Mouse (Mus musculus) right cerebral cortex, postnatal 25 days (tissue): ENCODE measurements around the gene Otud5.
A peak's percentile ranks its signal among the peaks of the same experiment; 100 is the strongest.
"Not testable (repeated sequence)": the region's sequence is repeated elsewhere in the genome, so short reads cannot be mapped to it uniquely, and the experiment has no call there.

Source experiments
- DNase-seq: peaks from one replicate; pipeline ENCODE4 v3.0.0; 2022

Gene Otud5

GRCm38 (mm10) chrX:7883841-7884567, 42.8 kb downstream of the Otud5 start, which contains the start of gene Slc35a2:
Gene Slc35a2, plus strand, starts transcription at chrX:7884028.
- peak; percentile 63 for DNase-seq

DNA sequence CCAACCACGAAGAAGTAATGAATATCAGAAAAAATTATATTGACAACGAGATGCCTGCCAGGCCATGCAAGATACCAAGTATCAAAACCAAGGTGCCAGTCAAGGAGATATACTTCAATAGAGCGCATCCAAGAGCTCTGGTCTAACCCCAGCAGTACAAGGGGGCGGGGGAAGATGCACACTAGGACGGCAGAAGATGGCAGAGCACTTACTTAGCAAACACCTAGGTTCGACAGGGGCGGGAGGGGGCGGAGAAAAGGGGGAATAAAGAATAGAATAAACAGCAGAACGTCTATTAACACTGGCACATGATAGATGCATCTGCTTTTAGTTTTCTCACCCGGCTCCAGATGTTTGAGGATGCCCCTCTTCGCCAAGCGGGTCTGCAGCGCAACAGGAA, 57.0 kb downstream of the Otud5 start:
- no peak for DNase-seq

DNA sequence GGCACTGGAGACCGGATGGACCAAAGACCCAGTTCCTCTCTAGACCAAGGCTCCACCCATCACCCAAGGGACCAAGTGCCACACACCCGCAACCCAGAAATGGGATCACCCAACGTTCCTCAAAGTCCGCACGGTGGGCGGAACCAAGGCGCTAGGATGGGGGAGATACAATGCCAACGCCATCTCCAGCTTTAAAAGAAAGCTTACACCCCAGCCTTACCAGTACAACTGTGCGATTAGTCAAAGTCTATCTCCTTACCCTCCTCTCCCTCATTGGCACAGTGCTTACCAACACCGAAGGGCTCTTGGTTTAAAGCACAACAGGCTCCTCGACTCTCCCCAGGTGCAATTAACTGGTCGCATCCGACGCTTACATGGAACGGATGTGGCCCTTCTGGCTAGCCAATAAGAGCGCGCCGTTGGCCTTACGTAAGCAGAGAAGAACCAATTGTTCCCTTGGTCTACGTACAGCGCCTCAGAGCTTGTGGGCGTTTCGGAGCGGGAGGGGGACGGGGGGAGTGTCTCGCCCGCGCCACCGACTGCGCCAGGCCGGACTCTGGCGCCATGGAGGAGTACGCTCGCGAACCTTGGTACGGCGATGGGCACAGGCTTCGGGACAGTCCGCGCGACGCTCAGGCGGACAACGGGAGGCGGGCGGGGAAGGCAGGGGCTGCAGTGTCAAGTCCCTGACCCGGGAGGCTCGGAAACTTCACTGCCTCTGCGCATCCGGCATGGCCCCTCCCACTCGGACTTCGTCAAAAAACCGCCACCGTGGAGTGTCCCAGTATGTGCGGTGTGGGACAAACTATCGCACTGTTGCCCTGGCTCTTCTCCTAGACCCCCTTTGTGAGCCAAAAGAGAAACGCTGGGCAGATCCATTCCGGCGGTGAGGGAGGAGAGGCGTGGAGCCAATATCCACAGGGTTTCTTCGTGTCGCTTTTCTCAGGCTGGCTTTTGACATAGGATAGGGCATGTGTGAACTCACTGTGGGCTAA, 58.0 kb downstream of the Otud5 start, which contains the start of the genes Pqbp1 and Timm17b:
Gene Pqbp1, minus strand, starts transcription at position 390 of the 995 bp plus-strand sequence.
Gene Timm17b, plus strand, starts transcription at position 478 of the 995 bp plus-strand sequence.
- DNase-seq, result peak; percentile 85

GRCm38 (mm10) chrX:7904441-7904840, 63.3 kb downstream of the Otud5 start:
- no peak for DNase-seq

GRCm38 (mm10) chrX:7907735-7908134, 66.6 kb downstream of the Otud5 start, which contains the start of gene Gm10491:
Gene Gm10491, minus strand, starts transcription at chrX:7907835.
- DNase-seq, result no peak

GRCm38 (mm10) chrX:7909242-7909641, 68.1 kb downstream of the Otud5 start, which contains the start of gene Gm10490:
Gene Gm10490, plus strand, starts transcription at chrX:7909542.
- not testable (repeated sequence) for DNase-seq

DNA sequence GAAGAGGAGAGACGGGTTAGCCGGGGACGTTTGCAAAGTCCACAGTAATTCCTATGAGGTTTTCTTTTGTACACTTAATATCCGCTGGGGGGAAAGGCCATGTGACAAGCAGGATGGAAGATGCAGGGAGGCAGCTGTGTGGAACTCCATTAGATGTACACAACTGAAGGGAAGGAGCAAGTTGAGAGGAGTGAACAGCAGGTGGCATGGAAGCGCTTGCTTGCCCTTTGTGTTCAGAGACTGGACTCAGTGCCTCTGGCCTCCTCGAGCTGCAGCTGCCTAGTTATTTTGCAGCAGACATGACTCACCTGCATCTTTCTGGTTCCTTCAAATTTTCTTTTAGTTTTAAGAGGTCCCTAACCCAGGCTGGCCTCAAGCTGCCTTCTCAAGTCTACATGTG, 69.3 kb downstream of the Otud5 start:
- no peak for DNase-seq

DNA sequence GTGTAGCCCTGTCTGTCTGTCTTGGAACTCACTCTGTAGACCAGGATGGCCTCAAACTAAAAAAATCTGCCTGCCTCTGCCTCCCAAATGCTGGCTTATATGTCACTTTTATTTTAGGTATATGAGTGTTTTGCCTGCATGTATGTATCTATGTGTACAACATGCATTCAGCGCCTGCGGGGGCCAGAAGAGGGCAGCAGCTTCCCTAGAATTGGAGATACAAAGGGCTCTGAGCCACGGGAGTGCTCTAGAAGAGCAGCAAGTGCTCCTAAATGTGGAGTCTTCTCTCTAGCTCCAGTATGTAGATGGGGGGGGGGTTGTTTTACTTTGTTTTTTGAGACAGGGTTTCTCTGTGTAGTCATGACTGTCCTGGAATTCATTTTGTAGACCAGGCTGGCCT, 74.5 kb downstream of the Otud5 start:
- not testable (repeated sequence) for DNase-seq

DNA sequence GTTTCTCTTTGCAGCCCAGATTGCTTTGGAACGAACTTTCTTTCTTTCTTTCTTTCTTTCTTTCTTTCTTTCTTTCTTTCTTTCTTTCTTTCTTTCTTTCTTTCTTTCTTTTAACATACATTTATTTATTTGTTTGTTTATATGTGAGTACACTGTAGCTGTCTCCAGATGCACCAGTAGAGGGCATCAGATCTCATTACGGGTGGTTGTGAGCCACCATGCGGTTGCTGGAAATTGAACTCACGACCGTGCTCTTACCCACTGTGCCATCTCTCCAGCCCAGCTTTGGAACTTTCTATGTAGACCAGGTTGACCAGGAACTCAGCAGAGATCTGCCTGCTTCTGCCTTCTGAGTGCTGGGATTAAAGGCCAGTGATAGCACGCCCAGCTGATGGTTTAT, 76.8 kb downstream of the Otud5 start:
- not testable (repeated sequence) for DNase-seq

GRCm38 (mm10) chrX:7919601-7920383, 78.6 kb downstream of the Otud5 start, which contains the start of gene Pcsk1n:
Gene Pcsk1n, plus strand, starts transcription at chrX:7919822.
- peak; percentile 42 for DNase-seq

- DNase-seq, result no peak
Observed at GRCm38 (mm10) chrX:7922032-7922431, 80.9 kb downstream of the Otud5 start.
